Mouse (Mus musculus) spleen, postnatal 4 days (tissue): ENCODE data around the gene Cep57.
"Not testable (repeated sequence)": the region's sequence is repeated elsewhere in the genome, so short reads cannot be mapped to it uniquely, and the experiment has no call there.

Experiments used
- DNase-seq, 2 experiments: peaks; one replicate each; pipeline ENCODE4 v3.0.0; 2022; ENCODE audit warnings: low spot score in 2 of 2

The Cep57 gene

GRCm38 (mm10) chr9:13794756-13795155 lies 32.2 kb downstream of the Cep57 start:
- DNase-seq = no peak

GRCm38 (mm10) chr9:13794302-13794701 lies 32.6 kb downstream of the Cep57 start:
- DNase-seq = no peak

- not testable (repeated sequence) for DNase-seq
Measured at GRCm38 (mm10) chr9:13790864-13791263, 36.0 kb downstream of the Cep57 start.

GRCm38 (mm10) chr9:13781985-13782384 lies 44.9 kb downstream of the Cep57 start:
- no peak for DNase-seq

GRCm38 (mm10) chr9:13774732-13775131 lies 52.2 kb downstream of the Cep57 start:
- DNase-seq = no peak

GRCm38 (mm10) chr9:13766570-13766969 lies 60.3 kb downstream of the Cep57 start:
- no peak for DNase-seq

GRCm38 (mm10) chr9:13765624-13766023 lies 61.3 kb downstream of the Cep57 start:
- DNase-seq = no peak

GRCm38 (mm10) chr9:13760430-13760829 lies 66.5 kb downstream of the Cep57 start:
- no peak for DNase-seq
